Mouse (Mus musculus): ENCODE data around the gene Selenof.

Gene Selenof

DNA sequence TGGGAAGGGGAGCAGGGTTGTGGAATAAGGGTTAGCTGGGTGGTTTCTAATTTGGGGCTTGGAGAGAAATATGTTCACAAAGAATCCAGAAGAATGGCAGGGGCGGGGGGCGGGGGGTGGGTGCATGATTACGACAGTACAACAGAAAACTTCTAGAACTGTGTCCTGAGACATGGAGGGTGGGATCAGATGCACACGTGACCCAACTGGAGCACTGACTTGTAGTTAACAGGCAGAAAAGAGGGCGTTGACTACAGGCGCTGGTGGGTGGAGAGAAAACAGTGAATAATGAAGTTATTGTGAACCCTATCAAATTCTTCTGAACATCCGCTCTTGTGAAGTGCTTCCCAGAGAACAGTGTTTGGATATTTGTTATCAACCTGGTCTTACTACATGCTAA is 6.2 kb upstream of the Selenof start:
- no peak for DNase-seq (ENCODE audit: low spot score)

DNA sequence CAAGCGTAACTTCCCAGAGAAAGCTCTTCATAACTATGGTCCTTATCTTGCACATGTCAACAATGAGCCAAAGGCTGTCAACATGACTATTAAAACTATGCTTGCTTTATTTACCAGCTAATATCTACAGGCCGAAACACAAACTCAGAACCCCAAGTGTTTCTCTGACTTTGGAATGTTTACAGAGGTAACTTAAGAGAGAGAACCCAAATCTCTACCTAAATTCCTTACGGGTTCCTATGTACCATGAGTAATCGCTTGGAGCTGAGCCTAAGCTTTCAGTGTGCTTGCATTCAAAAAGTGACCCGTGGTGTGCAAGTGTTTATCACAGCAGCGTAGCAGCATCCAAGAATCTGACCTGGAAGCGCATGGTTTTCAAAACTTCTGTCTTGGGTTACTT is 4.9 kb upstream of the Selenof start:
- DNase-seq (ENCODE audit: low spot score) = no peak

- DNase-seq (ENCODE audit: low spot score) = peak; percentile 17
Observed at GRCm38 (mm10) chr3:144568861-144569361, 1.2 kb upstream of the Selenof start.

DNA sequence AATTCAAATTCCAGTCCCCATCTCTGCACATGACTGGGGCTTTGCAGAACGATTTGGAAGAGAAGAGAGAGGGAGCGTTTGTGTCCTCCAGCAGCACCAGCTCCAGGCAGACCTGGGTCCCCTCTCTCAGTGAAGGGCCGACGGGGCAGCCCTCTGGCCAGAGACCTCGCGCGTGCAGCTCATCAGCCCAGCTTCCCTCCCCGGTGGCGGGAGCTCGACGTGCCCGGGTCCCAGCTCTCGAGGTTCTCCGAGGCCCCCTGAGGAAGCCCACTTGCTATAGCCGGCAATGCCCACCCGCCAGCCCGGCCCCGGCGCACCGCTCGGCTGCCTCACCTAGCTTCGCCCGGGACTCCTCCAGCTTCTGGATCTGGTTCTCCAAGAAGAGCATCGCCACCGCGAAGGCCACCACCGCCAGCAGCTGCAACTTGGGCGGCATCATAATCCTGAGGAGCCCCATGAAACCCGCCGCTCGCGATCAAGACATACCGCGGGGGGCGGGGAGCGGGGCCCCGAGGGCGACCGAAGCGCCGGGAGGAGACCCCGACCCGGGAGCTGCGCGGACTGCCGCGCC is 618 bp upstream of the Selenof start:
- peak; percentile 44 for DNase-seq (ENCODE audit: low spot score)

- DNase-seq (ENCODE audit: low spot score) = no peak
Observed at GRCm38 (mm10) chr3:144570816-144571487, 848 bp downstream of the Selenof start.

- no peak for DNase-seq (ENCODE audit: low spot score)
Observed at GRCm38 (mm10) chr3:144574256-144574655, 4.2 kb downstream of the Selenof start.

GRCm38 (mm10) chr3:144577366-144578340 is 7.5 kb downstream of the Selenof start:
- DNase-seq (ENCODE audit: low spot score) = peak; percentile 41

DNA sequence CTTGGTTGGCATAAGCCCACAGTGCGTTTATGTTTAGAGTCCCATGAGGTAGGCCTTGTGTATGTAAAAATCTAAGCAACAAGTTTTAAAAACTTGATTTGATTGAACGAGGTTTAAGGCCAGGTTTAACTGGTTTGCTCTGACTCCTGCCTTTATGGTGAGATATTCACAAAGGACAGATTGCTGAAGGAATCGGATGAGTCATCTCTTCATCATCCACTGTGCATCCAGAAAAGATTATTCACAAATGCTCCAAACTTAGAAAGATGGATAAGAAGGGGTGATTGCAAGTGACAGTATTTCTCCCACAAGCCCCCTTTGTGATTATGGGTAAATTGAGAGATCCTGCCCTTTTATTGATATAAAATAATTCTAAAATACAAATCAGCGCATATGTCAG is 8.8 kb downstream of the Selenof start:
- no peak for DNase-seq (ENCODE audit: low spot score)

GRCm38 (mm10) chr3:144579796-144580195 is 9.7 kb downstream of the Selenof start:
- DNase-seq (ENCODE audit: low spot score) = no peak

DNA sequence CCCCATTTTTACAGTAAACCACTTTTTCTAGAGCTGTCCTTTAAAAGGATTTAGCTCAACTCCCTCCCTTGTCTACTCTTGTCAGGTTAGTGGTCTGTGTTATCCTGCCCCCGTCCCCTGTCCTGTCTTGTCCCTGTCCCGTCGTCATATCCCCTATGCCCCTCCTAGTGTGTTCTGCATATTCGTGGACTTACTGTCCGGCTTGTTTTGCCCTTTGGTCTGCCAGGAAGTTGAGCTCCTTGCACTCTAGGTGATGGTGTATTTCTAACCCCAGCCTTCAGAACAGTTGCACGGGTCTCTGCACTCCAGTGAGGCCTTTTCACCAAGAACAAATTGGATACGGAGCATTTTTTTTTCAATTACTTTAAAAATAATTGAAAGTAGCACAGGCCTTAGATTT is 10.2 kb downstream of the Selenof start:
- DNase-seq (ENCODE audit: low spot score) = no peak

- DNase-seq (ENCODE audit: low spot score) = no peak
Observed at GRCm38 (mm10) chr3:144581842-144582241, 11.7 kb downstream of the Selenof start.

DNA sequence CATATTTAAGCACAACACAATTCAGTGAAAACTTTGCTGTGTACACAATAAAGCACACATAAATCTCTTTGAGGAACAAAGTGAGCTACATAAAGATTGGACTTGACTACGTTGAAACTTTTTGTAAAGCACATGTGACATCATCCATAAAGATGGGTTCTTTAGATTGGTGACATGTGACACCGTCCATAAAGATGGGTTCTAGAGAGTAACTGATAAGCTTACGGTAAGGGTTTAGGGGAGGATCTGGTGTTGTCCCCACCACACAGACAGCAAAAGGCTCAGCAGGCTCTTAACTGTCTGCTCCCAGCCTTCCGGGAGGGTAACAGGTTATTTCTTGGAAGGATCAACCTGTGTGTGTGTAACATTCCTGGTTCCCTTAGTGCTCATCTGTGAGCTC is 12.2 kb downstream of the Selenof start:
- DNase-seq (ENCODE audit: low spot score) = no peak

DNA sequence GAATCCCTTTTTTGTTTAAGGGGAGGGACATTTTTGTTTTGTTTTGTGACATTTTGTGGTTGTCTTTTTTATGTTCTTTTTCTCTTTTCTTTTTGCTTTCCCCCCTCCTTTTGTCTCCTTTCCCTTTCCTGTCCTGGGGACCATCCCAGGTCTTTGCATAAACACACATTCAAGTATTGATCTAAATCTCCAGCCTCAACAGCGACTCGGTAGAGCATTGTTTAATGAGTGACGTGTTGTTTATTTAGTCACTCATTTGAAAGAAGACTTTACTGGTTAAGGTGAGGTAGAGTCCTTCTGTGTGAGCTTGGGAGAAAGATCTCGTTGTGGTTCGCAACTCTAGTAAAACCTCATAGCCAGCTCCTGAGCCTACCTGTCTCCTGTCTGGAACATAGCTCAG is 13.7 kb downstream of the Selenof start:
- DNase-seq (ENCODE audit: low spot score) = no peak

DNA sequence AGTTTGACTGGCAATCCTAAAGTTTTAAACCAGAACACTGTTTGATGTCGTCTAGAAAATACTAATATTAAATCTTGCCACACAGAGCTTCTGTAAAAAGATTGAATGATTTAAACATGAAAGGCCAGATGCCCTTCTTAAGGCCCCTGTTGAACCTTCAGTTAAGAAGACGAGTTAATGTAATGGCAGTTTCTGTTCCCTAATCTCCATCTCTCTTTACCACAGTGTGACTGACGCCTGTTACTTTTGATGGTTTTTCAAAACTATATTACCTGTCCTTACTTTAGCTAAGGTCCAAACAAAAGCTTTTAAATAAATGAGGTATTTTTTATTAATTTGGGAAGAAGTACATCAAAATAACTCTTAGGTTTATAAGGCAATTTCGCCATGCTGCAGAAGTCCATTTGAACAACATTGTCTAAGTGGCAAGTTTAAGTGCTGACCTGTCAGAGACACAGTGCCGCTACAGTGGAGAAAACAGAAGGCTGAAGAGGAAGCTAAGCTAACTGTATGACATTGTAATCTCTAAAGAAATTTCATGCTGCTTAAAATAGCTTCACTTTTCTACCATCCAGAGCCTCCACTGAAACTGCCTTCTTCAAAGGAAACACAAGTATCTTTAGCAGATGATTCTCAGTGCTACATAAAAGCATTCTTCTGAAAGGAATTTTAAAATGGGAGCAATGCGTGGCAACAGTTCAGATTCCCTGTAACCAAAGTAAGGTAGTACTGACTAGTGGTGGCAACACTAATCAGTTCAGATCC is 14.9 kb downstream of the Selenof start:
- DNase-seq (ENCODE audit: low spot score) = no peak

DNA sequence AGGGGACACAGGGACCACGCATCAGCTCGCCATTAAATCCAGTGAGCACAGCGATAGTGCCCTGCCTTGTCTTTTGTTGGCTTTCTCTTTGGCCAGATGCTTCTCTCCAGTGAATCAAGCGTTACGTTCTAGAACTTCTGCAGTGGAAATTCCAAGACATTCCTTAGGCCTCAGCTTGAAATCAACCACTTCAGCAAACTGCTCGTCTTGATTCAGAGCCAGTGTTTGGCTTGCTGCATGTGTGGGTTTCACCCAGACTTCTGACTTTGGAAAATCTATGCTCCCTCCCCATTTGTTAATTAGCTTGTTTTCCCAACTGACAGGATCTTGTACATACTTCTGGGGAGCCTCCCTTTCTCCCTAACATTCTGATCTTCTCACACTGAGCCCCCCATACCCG is 16.6 kb downstream of the Selenof start:
- DNase-seq (ENCODE audit: low spot score) = peak; percentile 32

DNA sequence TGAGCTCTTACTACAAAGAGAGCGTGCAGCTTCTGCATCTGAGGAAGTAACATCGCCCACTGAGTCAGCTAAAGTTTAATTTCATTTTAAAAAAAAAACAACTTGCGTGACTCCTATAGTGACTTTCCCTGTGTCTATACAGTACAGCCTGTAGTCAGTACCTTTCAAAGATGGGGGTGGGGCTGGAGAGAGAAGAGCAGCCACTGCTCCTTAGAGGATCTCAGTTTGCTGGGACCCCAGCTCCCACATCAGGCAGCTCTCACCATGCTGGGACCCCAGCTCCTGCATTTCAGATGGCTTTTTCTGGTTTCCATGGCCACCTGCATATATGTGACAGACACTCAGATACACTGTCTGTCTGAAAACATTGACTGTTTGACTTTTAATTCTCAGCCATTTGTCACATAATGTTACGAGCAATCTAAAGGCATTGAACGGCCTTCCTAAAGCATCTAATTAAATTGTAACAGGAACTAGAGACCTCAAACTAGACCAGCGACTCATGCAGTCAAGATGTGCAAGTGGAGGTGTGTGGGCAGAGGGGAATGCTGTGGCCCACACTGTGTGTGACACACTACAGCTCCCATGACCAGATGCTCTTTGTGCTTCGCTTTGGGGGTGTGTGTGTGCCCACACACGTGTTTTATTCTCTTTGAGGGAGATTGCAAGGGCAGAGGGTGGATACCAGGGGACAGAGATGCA is 19.2 kb downstream of the Selenof start:
- DNase-seq (ENCODE audit: low spot score) = no peak

DNA sequence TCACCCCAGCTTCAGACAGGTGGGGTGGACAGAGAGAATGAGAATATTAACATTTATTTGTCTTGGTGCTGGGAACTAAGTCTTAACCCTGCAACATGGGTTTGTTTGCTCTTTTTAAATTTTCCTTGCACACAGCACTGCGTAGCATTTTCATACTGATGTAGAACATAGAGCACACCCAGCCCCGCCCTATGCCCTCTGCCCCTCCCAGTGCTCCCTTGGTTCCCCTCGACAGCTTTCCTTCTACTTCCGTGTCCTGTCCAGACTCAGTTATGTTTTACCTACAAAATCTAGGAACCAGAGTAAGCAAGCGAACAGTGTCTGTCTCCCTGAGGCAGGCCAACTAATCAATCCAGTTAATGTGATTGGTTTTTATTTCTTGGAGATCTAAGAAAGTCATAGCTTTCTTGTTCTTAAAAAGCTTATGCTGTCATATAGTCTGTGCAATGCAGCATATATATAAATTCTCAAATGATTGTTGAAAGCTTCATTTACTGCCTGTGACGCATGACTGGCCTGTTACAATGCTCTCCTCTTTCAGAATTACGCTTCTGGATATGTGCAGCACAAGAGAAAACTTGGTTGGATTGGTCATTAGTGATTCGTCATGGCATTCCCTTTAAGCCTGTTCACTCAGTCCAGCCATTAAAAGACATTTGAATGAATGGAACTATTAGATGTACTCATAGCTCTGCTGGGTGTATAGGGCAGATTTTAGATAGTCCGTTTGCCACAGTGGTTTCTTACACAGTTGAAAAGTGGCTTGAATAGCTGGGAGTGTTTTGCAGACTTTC is 23.1 kb downstream of the Selenof start:
- no peak for DNase-seq (ENCODE audit: low spot score)

GRCm38 (mm10) chr3:144597121-144597520 is 27.0 kb downstream of the Selenof start:
- DNase-seq (ENCODE audit: low spot score) = no peak

DNA sequence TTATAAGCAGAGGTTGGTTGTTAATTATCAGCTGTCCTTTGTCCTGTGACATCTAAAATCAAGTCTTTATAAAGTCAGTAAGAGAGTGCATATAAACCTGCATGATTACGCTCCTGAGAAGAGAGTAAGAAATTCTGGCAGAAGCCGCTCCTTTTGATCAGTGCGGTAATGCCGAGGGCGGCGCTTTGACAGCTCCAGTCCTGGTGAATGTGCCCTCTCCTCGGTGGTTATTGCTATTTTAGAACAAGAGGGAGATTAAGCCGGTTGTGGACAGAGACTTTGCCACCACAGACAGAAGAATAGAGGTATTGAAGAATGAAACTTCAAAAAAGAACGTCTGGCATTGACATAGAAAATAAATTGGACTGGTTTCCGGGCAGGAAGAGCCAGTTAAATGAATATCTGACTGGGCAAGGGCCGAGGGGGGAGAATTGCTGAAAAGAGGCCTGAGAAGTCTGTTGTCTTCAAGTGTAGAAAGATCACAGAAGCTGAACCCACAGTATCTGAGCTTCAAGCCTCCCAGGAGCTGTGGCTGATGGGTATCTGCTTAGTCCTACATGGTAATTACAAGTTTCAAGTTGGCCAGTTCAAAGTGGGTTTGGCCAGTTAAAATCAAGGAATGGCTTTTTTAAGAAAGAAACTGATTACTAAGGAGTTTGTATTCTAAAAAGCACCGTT is 27.8 kb downstream of the Selenof start:
- no peak for DNase-seq (ENCODE audit: low spot score)

GRCm38 (mm10) chr3:144602413-144602812 is 32.3 kb downstream of the Selenof start:
- no peak for DNase-seq (ENCODE audit: low spot score)

All from urinary bladder, postnatal 14 days (tissue).